Comparison of ENCODE assay signal across 19 mouse cellular contexts in the genomic region with DNA sequence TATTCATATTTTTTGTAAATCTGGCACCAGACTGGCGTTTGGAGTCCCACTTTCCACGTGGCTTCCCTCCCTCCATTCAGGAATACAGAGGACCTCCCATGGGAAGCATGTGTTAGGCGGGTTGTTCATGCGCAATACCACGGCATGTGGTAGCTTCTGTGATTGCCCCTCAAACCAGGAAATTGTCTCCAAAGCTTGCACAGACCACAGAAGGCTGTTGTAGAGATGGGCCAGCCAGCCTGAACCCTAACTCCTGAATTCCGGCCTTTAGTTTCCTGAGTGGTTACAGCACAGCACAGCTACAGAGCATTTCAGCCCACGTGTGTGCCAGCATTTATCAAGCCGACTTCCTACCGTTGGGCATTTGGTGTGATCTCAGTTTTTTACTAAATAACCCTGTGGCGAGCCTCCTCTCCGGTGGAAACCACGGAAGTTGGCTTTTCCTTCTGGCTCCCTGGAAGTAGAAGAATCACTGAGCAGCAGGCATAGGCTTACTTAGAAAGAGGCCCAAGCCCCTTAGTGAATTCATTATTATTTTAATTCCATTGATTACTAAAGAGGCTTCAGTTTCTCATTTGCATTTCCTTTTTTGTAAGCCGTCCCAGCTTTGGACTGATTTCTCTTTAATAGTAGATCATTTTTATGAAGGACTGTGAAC. TPM values are rescaled to one million over a fixed set of nuclear protein-coding genes. Genes with fewer than 3 reads are reported as not detected.
DNase-seq lines count a peak whose midpoint lies in the region; ATAC-seq and TF ChIP-seq lines count a peak whose summit lies in the region.
"Had no signal": no experiment of that assay in that cellular context is flagged by ENCODE, and none has a peak within 500 bp of the region (broad histone marks: within the 10 kb centered on the region; RNA-seq: fewer than 3 reads in every experiment).

No protein-coding gene starts in this region.

- intact Hi-C loops in gastrocnemius, adult 2 months (cut with DNase I) = no loop called here

- TF ChIP-seq CTCF in cerebellum, adult 2 months (IDR thresholded peaks at IDR 0.05; ENCODE audit: borderline replicate concordance, insufficient read depth, low read depth, low read length) = no peak
- 0 out of 2 replicates have a peak, but pooled peaks have one; percentile 3 for TF ChIP-seq CTCF in forebrain, postnatal 0 days (IDR thresholded peaks at IDR 0.05; ENCODE audit: low read depth)
- no peak for TF ChIP-seq CTCF in gastrocnemius, adult 2 months (IDR thresholded peaks at IDR 0.05)

- no peaks in the 10 kb centered on the region for H3K27me3 ChIP-seq in cerebellum, adult 2 months (ENCODE audit: control insufficient read depth, insufficient read depth, low read length)
- H3K27me3 ChIP-seq in midbrain, embryonic 11.5 days (ENCODE audit: control insufficient read depth, insufficient read depth, low read length) = no peaks in the 10 kb centered on the region
- H3K27me3 ChIP-seq in midbrain, embryonic 15.5 days (replicated peaks) = no peaks in the 10 kb centered on the region
- H3K27me3 ChIP-seq in forebrain, postnatal 0 days (ENCODE audit: insufficient read depth, low read length) = no peaks in the 10 kb centered on the region

- peak; percentile 28 to 31 for DNase-seq in cerebellum, postnatal 10 days
- DNase-seq in cerebellum, adult 2 months = no peak
- peak; percentile 85 for DNase-seq in midbrain, embryonic 11.5 days (ENCODE audit: low spot score, missing footprints)
- peak; percentile 66 for DNase-seq in forebrain, postnatal 0 days
- no peak for DNase-seq in adrenal gland, adult 18-20 months (ENCODE audit: low spot score in 2 of 2)
- DNase-seq in gastrocnemius, adult 2 months = no peak
- no peak for DNase-seq in lung, postnatal 36 days
- DNase-seq: cerebellum, adult 18-20 months; gastrocnemius, postnatal 25 days; heart, postnatal 14 days; kidney, adult 9 months; liver; liver, postnatal 0 days; right cerebral cortex, postnatal 4 days; thymus, postnatal 36 days had no signal

- H3K9ac ChIP-seq in midbrain, embryonic 11.5 days (ENCODE audit: low read length) = peak overlapping the region; percentile 24; the same call in 1 of the 2 replicates
- H3K9ac ChIP-seq in midbrain, embryonic 15.5 days = no peak overlapping the region
- no peak overlapping the region for H3K9ac ChIP-seq in forebrain, postnatal 0 days
- H3K9ac ChIP-seq: liver, postnatal 0 days had no signal

- no peak for TF ChIP-seq POLR2A in cerebellum, adult 2 months (IDR thresholded peaks at IDR 0.05; ENCODE audit: borderline replicate concordance, insufficient read depth, low read length)

- peak; percentile 52; the same call in 1 of the 2 replicates for ATAC-seq in midbrain, embryonic 11.5 days (ENCODE audit: low FRiP score)
- no peak for ATAC-seq in midbrain, embryonic 15.5 days (replicated peaks)
- ATAC-seq in forebrain, postnatal 0 days = peak; percentile 93
- ATAC-seq: liver, postnatal 0 days had no signal

- no peak overlapping the region for H3K27ac ChIP-seq in cerebellum, adult 2 months (ENCODE audit: insufficient read depth, low read length)
- H3K27ac ChIP-seq in midbrain, embryonic 11.5 days (ENCODE audit: low read depth, low read length) = peak overlapping the region; percentile 35; the same call in 1 of the 2 replicates
- H3K27ac ChIP-seq in midbrain, embryonic 15.5 days = no peak overlapping the region
- no peak overlapping the region for H3K27ac ChIP-seq in forebrain, postnatal 0 days (ENCODE audit: low read depth, low read length)
- no peak overlapping the region for H3K27ac ChIP-seq in gastrocnemius, adult 2 months
- H3K27ac ChIP-seq: heart, embryonic 10.5 days had no signal

- H3K36me3 ChIP-seq in midbrain, embryonic 11.5 days (ENCODE audit: control insufficient read depth, insufficient read depth, low read length) = no peaks in the 10 kb centered on the region
- peaks cover 13% of the 10 kb centered on the region; the same call in 1 of the 2 replicates for H3K36me3 ChIP-seq in midbrain, embryonic 15.5 days (replicated peaks)
- peaks cover 23% of the 10 kb centered on the region for H3K36me3 ChIP-seq in forebrain, postnatal 0 days (ENCODE audit: insufficient read depth)

- no peak overlapping the region for H3K4me3 ChIP-seq in cerebellum, adult 2 months (replicated peaks; ENCODE audit: insufficient read depth, low read depth, low read length)
- H3K4me3 ChIP-seq in midbrain, embryonic 11.5 days (ENCODE audit: low read depth, low read length) = no peak overlapping the region
- no peak overlapping the region for H3K4me3 ChIP-seq in midbrain, embryonic 15.5 days
- no peak overlapping the region for H3K4me3 ChIP-seq in forebrain, postnatal 0 days (ENCODE audit: low read depth, low read length)
- no peak overlapping the region for H3K4me3 ChIP-seq in gastrocnemius, adult 2 months
- H3K4me3 ChIP-seq: heart, embryonic 10.5 days had no signal

- 33% methylated on average over 13 of the region's 13 CpGs for WGBS in cerebellum, adult 2 months
- WGBS in midbrain, embryonic 11.5 days = 53% methylated on average over 13 of the region's 13 CpGs
- WGBS in midbrain, embryonic 15.5 days = 28% methylated on average over 13 of the region's 13 CpGs
- 16% methylated on average over 13 of the region's 13 CpGs for WGBS in forebrain, postnatal 0 days

- H3K4me2 ChIP-seq in midbrain, embryonic 11.5 days = no peak overlapping the region
- no peak overlapping the region for H3K4me2 ChIP-seq in midbrain, embryonic 15.5 days
- H3K4me2 ChIP-seq in forebrain, postnatal 0 days (ENCODE audit: low read depth) = peak overlapping the region; percentile 3; the same call in 1 of the 2 replicates

- no peaks in the 10 kb centered on the region for H3K9me3 ChIP-seq in midbrain, embryonic 11.5 days (ENCODE audit: control insufficient read depth, low read length)
- no peaks in the 10 kb centered on the region for H3K9me3 ChIP-seq in midbrain, embryonic 15.5 days
- no peaks in the 10 kb centered on the region for H3K9me3 ChIP-seq in forebrain, postnatal 0 days (ENCODE audit: low read length)
- H3K9me3 ChIP-seq: heart, embryonic 10.5 days had no signal

- peaks cover 9% of the 10 kb centered on the region for H3K4me1 ChIP-seq in cerebellum, adult 2 months (ENCODE audit: control insufficient read depth, insufficient read depth, low read length)
- H3K4me1 ChIP-seq in midbrain, embryonic 11.5 days (ENCODE audit: control insufficient read depth, insufficient read depth, low read length) = peaks cover 6% of the 10 kb centered on the region
- 0 out of 2 replicates have a peak, but pooled peaks cover 3% of the 10 kb centered on the region for H3K4me1 ChIP-seq in midbrain, embryonic 15.5 days
- no peaks in the 10 kb centered on the region for H3K4me1 ChIP-seq in forebrain, postnatal 0 days (ENCODE audit: insufficient read depth)
- H3K4me1 ChIP-seq: heart, embryonic 10.5 days had no signal

RNA-seq across cellular contexts. Expression of a gene that starts 11.4 kb away (rescaled TPM):
- polyA plus RNA-seq in cerebellum, adult 2 months (2012; rRNA removed) = 131 and 133 TPM in 2 replicates
- polyA plus RNA-seq in midbrain, embryonic 11.5 days (2014; fragmentation: Nextera tagmentation; extraction: Ambion mirVana) = 83.9 and 88.7 TPM in 2 replicates
- polyA plus RNA-seq in midbrain, embryonic 15.5 days (2015; fragmentation: Nextera tagmentation; extraction: Ambion mirVana) = 234 and 236 TPM in 2 replicates
- total RNA-seq in forebrain, postnatal 0 days (2014; rRNA removed) = 65.9 and 95.4 TPM in 2 replicates
- 195 and 219 TPM in 2 replicates for polyA plus RNA-seq in forebrain, postnatal 0 days (2015; fragmentation: Nextera tagmentation; extraction: Ambion mirVana)
- total RNA-seq in adrenal gland, adult 18-20 months (2021) = 100 to 1,000 TPM; 187 to 200 TPM
- 10 to 100 TPM; 73.6 to 91.5 TPM for total RNA-seq in gastrocnemius, adult 2 months (2021)

RNA-seq across cellular contexts. Expression of a gene that starts 27.8 kb away (rescaled TPM):
- 9.5 and 11.6 TPM in 2 replicates for polyA plus RNA-seq in cerebellum, adult 2 months (2012; rRNA removed)
- 0.40 and 0.52 TPM in 2 replicates for polyA plus RNA-seq in midbrain, embryonic 11.5 days (2014; fragmentation: Nextera tagmentation; extraction: Ambion mirVana)
- polyA plus RNA-seq in midbrain, embryonic 15.5 days (2015; fragmentation: Nextera tagmentation; extraction: Ambion mirVana) = 1.9 and 2.1 TPM in 2 replicates
- total RNA-seq in forebrain, postnatal 0 days (2014; rRNA removed) = 17.2 and 21.9 TPM in 2 replicates
- 0.76 and 0.77 TPM in 2 replicates for polyA plus RNA-seq in forebrain, postnatal 0 days (2015; fragmentation: Nextera tagmentation; extraction: Ambion mirVana)
- 1 to 10 TPM in 1 of 2 experiments, under 1 TPM in 1; 0.86 to 1.3 TPM for total RNA-seq in adrenal gland, adult 18-20 months (2021)
- total RNA-seq in gastrocnemius, adult 2 months (2021) = not detected
- total RNA-seq: heart, postnatal 14 days; MEL had no signal
- polyA plus RNA-seq: heart, embryonic 10.5 days; inflammation-experienced regulatory T-cells, adult 6 months; liver, postnatal 0 days had no signal

RNA-seq across cellular contexts. Expression of a gene that starts 41.5 kb away (rescaled TPM):
- 4.6 and 4.8 TPM in 2 replicates for polyA plus RNA-seq in cerebellum, adult 2 months (2012; rRNA removed)
- 1.1 and 2.0 TPM in 2 replicates for polyA plus RNA-seq in midbrain, embryonic 11.5 days (2014; fragmentation: Nextera tagmentation; extraction: Ambion mirVana)
- 8.8 and 8.9 TPM in 2 replicates for polyA plus RNA-seq in midbrain, embryonic 15.5 days (2015; fragmentation: Nextera tagmentation; extraction: Ambion mirVana)
- 3.3 and 8.0 TPM in 2 replicates for total RNA-seq in forebrain, postnatal 0 days (2014; rRNA removed)
- 3.9 and 4.3 TPM in 2 replicates for polyA plus RNA-seq in forebrain, postnatal 0 days (2015; fragmentation: Nextera tagmentation; extraction: Ambion mirVana)
- under 1 TPM; 0.16 to 0.60 TPM for total RNA-seq in adrenal gland, adult 18-20 months (2021)
- total RNA-seq in gastrocnemius, adult 2 months (2021) = not detected
- total RNA-seq: gastrocnemius, postnatal 25 days; heart, postnatal 14 days had no signal

RNA-seq across cellular contexts. Expression of a gene that starts 52.3 kb away (rescaled TPM):
- polyA plus RNA-seq in cerebellum, adult 2 months (2012; rRNA removed) = 73.1 and 73.6 TPM in 2 replicates
- 0.46 and 0.89 TPM in 2 replicates for polyA plus RNA-seq in midbrain, embryonic 11.5 days (2014; fragmentation: Nextera tagmentation; extraction: Ambion mirVana)
- polyA plus RNA-seq in midbrain, embryonic 15.5 days (2015; fragmentation: Nextera tagmentation; extraction: Ambion mirVana) = 9.9 and 14.0 TPM in 2 replicates
- 23.7 and 25.0 TPM in 2 replicates for total RNA-seq in forebrain, postnatal 0 days (2014; rRNA removed)
- 12.9 and 14.8 TPM in 2 replicates for polyA plus RNA-seq in forebrain, postnatal 0 days (2015; fragmentation: Nextera tagmentation; extraction: Ambion mirVana)
- total RNA-seq in adrenal gland, adult 18-20 months (2021) = 1 to 10 TPM; 1.2 to 2.6 TPM
- total RNA-seq in gastrocnemius, adult 2 months (2021) = under 1 TPM; 0.45 to 0.61 TPM
- total RNA-seq: MEL had no signal
- polyA plus RNA-seq: inflammation-experienced regulatory T-cells, adult 6 months; liver, postnatal 0 days had no signal

Comparison
In these comparisons a context has a peak if more than half of its experiments do, and no peak if none do; other contexts are left out.
1. DNase-seq: peak in cerebellum, postnatal 10 days (2 of 2), midbrain, embryonic 11.5 days (single experiment) and forebrain, postnatal 0 days (single experiment); none in cerebellum, adult 2 months (0 of 2), adrenal gland, adult 18-20 months (0 of 2), gastrocnemius, adult 2 months (single experiment) and lung, postnatal 36 days (single experiment).